Mouse (Mus musculus): ENCODE data around the gene Sema5a. TPM values are rescaled to one million over a fixed set of nuclear protein-coding genes. Genes with fewer than 3 reads are reported as not detected.
A peak's percentile ranks its signal among the peaks of the same experiment; 100 is the strongest.
"Not testable (repeated sequence)": the region's sequence is repeated elsewhere in the genome, so short reads cannot be mapped to it uniquely, and the experiment has no call there.

Sema5a gene
- polyA plus RNA-seq (2014; fragmentation: Nextera tagmentation; extraction: Ambion mirVana): 14.8 and 15.7 TPM in 2 replicates

DNA sequence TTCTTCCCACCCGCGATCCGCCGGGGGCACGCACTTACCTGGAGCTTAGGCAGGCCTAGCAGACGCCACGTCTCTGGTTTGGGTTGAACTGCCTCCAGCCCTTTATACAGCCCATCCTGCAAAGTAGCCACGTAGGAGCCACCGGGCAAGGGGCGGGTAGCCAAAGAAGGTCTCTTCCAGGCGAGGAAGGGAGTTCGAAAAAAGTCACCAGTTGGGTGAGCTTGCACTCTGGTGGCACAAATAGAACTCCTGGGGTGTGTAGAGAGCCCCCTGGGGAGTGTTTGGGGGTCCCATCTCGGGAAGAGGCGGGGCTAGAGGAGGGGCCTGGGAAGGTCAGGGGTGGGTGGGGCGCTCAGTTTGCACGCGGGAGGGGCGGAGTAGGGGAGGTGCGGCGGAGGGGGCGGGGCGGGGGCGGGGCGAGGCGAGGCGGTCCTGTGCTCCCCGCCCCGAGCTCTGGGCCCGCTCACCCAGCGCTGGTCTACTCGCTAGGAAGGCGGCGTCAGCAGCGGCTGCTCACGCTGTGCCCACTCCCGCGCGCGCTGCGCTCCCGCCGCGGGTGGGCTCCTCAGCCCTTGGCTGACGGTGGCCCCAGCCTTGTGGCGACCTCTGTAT, at the start of gene Sema5a:
Gene Sema5a (plus strand): TSS at position 467 of the 612 bp plus-strand sequence.
- under 1% methylated on average over 36 of the region's 45 CpGs for WGBS
- Histone ChIP-seq H3K9ac (replicated peaks; ENCODE audit: low read depth, low read length) (peak within 1 kb of the TSS; percentile 49), H3K27me3 (ENCODE audit: control insufficient read depth, insufficient read depth, low read length) (no peaks in the 10 kb centered on the region), H3K36me3 (ENCODE audit: control insufficient read depth, insufficient read depth, low read length) (no peaks in the 10 kb centered on the region), H3K9me3 (ENCODE audit: control insufficient read depth, low read length) (no peaks in the 10 kb centered on the region), H3K27ac (ENCODE audit: low read depth, low read length) (peak within 1 kb of the TSS; percentile 39; the same call in 1 of the 2 replicates), H3K4me3 (ENCODE audit: low read depth, low read length) (peak within 1 kb of the TSS; percentile 59), H3K4me1 (ENCODE audit: control insufficient read depth, insufficient read depth, low read length) (no peaks in the 10 kb centered on the region), H3K4me2 (ENCODE audit: low read depth, low read length) (peak within 1 kb of the TSS; percentile 100)
- ATAC-seq (ENCODE audit: low read depth): peak; percentile 92

DNA sequence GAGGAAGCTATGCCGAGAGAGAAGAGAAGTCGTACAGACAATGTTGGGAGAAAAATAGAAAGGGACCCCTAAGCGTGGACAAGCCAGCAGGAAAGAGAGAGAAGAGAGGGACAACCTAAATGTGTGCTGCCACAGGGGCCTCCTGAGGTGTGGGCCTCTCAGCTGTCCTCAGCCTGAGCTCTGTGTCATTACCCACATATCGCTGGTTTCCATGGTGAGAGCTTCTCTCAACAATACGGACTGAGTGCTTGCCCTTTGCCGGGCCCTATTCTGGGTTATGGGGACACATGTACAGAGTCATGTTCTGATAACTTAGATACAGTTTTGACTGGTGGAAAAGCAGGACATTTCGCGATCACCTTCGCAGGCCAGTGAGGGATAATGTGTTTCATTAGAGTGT, 46.5 kb upstream of the Sema5a start:
- H3K4me3 ChIP-seq (ENCODE audit: low read depth, low read length): no peak overlapping the region
- no peaks in the 10 kb centered on the region for H3K4me1 ChIP-seq (ENCODE audit: control insufficient read depth, insufficient read depth, low read length)
- 68% methylated on average over 9 of the region's 9 CpGs for WGBS
- no peaks in the 10 kb centered on the region for H3K27me3 ChIP-seq (ENCODE audit: control insufficient read depth, insufficient read depth, low read length)
- no peak for ATAC-seq (ENCODE audit: low read depth)
- H3K36me3 ChIP-seq (ENCODE audit: control insufficient read depth, insufficient read depth, low read length): no peaks in the 10 kb centered on the region
- H3K9me3 ChIP-seq (ENCODE audit: control insufficient read depth, low read length): no peaks in the 10 kb centered on the region
- no peak overlapping the region for H3K4me2 ChIP-seq (ENCODE audit: low read depth, low read length)
- no peak overlapping the region for H3K27ac ChIP-seq (ENCODE audit: low read depth, low read length)
- H3K9ac ChIP-seq (replicated peaks; ENCODE audit: low read depth, low read length): no peak overlapping the region

- H3K27ac ChIP-seq (ENCODE audit: low read depth, low read length): no peak overlapping the region
- H3K9ac ChIP-seq (replicated peaks; ENCODE audit: low read depth, low read length): no peak overlapping the region
- WGBS: 73% methylated on average over 5 of the region's 5 CpGs
- no peak overlapping the region for H3K4me3 ChIP-seq (ENCODE audit: low read depth, low read length)
- ATAC-seq (ENCODE audit: low read depth): no peak
- H3K4me2 ChIP-seq (ENCODE audit: low read depth, low read length): no peak overlapping the region
- no peaks in the 10 kb centered on the region for H3K4me1 ChIP-seq (ENCODE audit: control insufficient read depth, insufficient read depth, low read length)
- no peaks in the 10 kb centered on the region for H3K9me3 ChIP-seq (ENCODE audit: control insufficient read depth, low read length)
- no peaks in the 10 kb centered on the region for H3K27me3 ChIP-seq (ENCODE audit: control insufficient read depth, insufficient read depth, low read length)
- no peaks in the 10 kb centered on the region for H3K36me3 ChIP-seq (ENCODE audit: control insufficient read depth, insufficient read depth, low read length)
Measured at GRCm38 (mm10) chr15:32198561-32198960, 46.0 kb upstream of the Sema5a start.

DNA sequence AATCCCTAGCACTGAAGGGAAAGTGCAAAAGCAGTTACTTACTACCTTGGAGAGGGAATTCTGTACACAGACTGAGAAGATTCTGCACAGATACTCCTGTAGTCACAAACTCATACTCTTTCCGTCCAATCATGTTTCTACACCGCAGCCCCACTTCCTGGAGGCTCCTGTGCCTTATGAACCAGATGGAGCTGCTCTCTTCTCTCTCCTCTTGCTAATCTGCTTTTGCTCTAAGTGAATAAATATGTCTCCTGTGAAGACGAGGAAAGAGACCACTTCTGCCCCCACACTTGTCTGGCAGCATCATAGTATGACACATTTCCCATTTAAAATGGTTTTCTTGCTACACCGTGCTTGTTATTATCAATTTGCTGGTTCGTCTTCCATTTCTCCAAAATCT, 41.4 kb upstream of the Sema5a start:
- no peak overlapping the region for H3K4me2 ChIP-seq (ENCODE audit: low read depth, low read length)
- H3K4me1 ChIP-seq (ENCODE audit: control insufficient read depth, insufficient read depth, low read length): no peaks in the 10 kb centered on the region
- H3K27me3 ChIP-seq (ENCODE audit: control insufficient read depth, insufficient read depth, low read length): no peaks in the 10 kb centered on the region
- H3K36me3 ChIP-seq (ENCODE audit: control insufficient read depth, insufficient read depth, low read length): no peaks in the 10 kb centered on the region
- 88% methylated on average over 5 of the region's 5 CpGs for WGBS
- H3K9ac ChIP-seq (replicated peaks; ENCODE audit: low read depth, low read length): no peak overlapping the region
- no peak overlapping the region for H3K27ac ChIP-seq (ENCODE audit: low read depth, low read length)
- ATAC-seq (ENCODE audit: low read depth): no peak
- no peaks in the 10 kb centered on the region for H3K9me3 ChIP-seq (ENCODE audit: control insufficient read depth, low read length)
- no peak overlapping the region for H3K4me3 ChIP-seq (ENCODE audit: low read depth, low read length)

GRCm38 (mm10) chr15:32204908-32205307, 39.7 kb upstream of the Sema5a start:
- no peak for ATAC-seq (ENCODE audit: low read depth)
- no peaks in the 10 kb centered on the region for H3K4me1 ChIP-seq (ENCODE audit: control insufficient read depth, insufficient read depth, low read length)

DNA sequence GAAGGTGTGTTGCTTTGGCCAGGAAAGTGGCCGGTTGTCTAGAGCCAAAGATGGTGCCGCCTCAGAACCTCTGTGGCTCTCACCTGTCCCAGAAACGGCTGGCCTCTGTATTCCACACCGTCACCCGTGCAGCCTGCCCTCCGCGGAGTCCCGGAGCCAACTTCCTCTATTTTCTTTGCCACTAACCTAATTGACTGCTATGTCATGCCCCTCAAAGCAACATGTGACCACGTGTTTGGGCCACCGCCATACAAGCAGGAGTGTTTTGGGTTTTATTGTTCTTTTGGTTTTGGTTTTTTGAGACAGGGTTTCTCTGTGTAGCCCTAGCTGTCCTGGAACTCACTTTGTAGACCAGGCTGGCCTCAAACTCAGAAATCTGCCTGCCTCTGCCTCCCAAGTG, 29.9 kb upstream of the Sema5a start:
- H3K9me3 ChIP-seq (ENCODE audit: control insufficient read depth, low read length); H3K27ac ChIP-seq (ENCODE audit: low read depth, low read length); H3K9ac ChIP-seq (replicated peaks; ENCODE audit: low read depth, low read length); H3K4me1 ChIP-seq (ENCODE audit: control insufficient read depth, insufficient read depth, low read length); ATAC-seq (ENCODE audit: low read depth); H3K36me3 ChIP-seq (ENCODE audit: control insufficient read depth, insufficient read depth, low read length); H3K27me3 ChIP-seq (ENCODE audit: control insufficient read depth, insufficient read depth, low read length); H3K4me2 ChIP-seq (ENCODE audit: low read depth, low read length); H3K4me3 ChIP-seq (ENCODE audit: low read depth, low read length): not testable (repeated sequence)
- 96% methylated on average over 10 of the region's 10 CpGs for WGBS

More at GRCm38 (mm10) chr15:32204908-32205307, 39.7 kb upstream of the Sema5a start:
- 96% methylated on average over 10 of the region's 10 CpGs for WGBS
- no peaks in the 10 kb centered on the region for H3K27me3 ChIP-seq (ENCODE audit: control insufficient read depth, insufficient read depth, low read length)
- no peak overlapping the region for H3K4me2 ChIP-seq (ENCODE audit: low read depth, low read length)
- H3K4me3 ChIP-seq (ENCODE audit: low read depth, low read length): no peak overlapping the region
- H3K27ac ChIP-seq (ENCODE audit: low read depth, low read length): no peak overlapping the region
- H3K36me3 ChIP-seq (ENCODE audit: control insufficient read depth, insufficient read depth, low read length): no peaks in the 10 kb centered on the region
- no peaks in the 10 kb centered on the region for H3K9me3 ChIP-seq (ENCODE audit: control insufficient read depth, low read length)
- H3K9ac ChIP-seq (replicated peaks; ENCODE audit: low read depth, low read length): no peak overlapping the region

DNA sequence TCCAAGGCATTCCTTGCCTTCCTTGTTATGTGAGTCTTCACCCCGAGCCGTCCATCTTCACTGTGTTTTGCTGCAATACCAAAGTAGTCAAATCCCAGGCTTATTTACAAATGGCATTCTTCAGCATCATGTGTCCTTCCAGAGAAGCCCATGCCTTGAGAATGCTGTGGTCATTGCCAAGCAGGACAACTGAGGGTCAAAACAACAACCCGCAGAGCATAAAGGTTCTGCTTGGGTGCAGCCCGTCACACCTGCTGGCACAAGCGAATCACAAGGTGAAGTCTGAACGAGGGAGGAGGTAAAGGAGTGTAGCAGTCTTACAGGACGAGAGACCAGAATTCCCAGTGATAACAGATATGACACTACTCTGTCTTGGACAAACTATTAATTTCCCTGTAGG, 21.6 kb upstream of the Sema5a start:
- no peak for ATAC-seq (ENCODE audit: low read depth)
- H3K9me3 ChIP-seq (ENCODE audit: control insufficient read depth, low read length): no peaks in the 10 kb centered on the region
- no peak overlapping the region for H3K27ac ChIP-seq (ENCODE audit: low read depth, low read length)
- H3K4me1 ChIP-seq (ENCODE audit: control insufficient read depth, insufficient read depth, low read length): no peaks in the 10 kb centered on the region
- no peaks in the 10 kb centered on the region for H3K27me3 ChIP-seq (ENCODE audit: control insufficient read depth, insufficient read depth, low read length)
- H3K36me3 ChIP-seq (ENCODE audit: control insufficient read depth, insufficient read depth, low read length): no peaks in the 10 kb centered on the region
- H3K9ac ChIP-seq (replicated peaks; ENCODE audit: low read depth, low read length): no peak overlapping the region
- H3K4me2 ChIP-seq (ENCODE audit: low read depth, low read length): no peak overlapping the region
- no peak overlapping the region for H3K4me3 ChIP-seq (ENCODE audit: low read depth, low read length)
- WGBS: 92% methylated on average over 7 of the region's 7 CpGs

- Histone ChIP-seq H3K36me3 (ENCODE audit: control insufficient read depth, insufficient read depth, low read length) (no peaks in the 10 kb centered on the region), H3K4me3 (ENCODE audit: low read depth, low read length) (no peak overlapping the region), H3K9me3 (ENCODE audit: control insufficient read depth, low read length) (no peaks in the 10 kb centered on the region), H3K27me3 (ENCODE audit: control insufficient read depth, insufficient read depth, low read length) (no peaks in the 10 kb centered on the region), H3K4me2 (ENCODE audit: low read depth, low read length) (no peak overlapping the region), H3K27ac (ENCODE audit: low read depth, low read length) (no peak overlapping the region), H3K4me1 (ENCODE audit: control insufficient read depth, insufficient read depth, low read length) (no peaks in the 10 kb centered on the region), H3K9ac (replicated peaks; ENCODE audit: low read depth, low read length) (no peak overlapping the region)
- WGBS: 87% methylated on average over 3 of the region's 3 CpGs
- ATAC-seq (ENCODE audit: low read depth): no peak
Measured at GRCm38 (mm10) chr15:32225394-32225793, 19.2 kb upstream of the Sema5a start.

DNA sequence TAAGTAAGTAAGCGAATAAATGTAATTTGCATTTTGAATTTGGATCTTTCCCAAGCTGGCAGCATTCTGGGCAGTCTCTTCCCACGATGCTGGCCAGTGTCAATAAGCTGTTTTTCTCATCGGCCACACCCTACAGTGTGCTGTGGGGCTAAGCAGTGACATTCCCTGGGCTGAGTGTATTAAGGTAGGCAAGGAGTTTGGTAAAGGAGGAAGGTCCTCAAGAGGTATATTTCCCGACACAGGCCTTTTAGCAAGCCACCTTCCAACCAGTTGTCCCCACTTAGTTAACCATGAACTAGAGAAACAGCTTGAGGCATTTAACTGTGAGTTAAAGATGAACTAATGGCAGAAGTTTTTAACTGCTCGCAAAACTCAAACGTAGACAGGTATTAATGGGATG, 18.2 kb upstream of the Sema5a start:
- Histone ChIP-seq H3K9ac (replicated peaks; ENCODE audit: low read depth, low read length) (no peak overlapping the region), H3K36me3 (ENCODE audit: control insufficient read depth, insufficient read depth, low read length) (no peaks in the 10 kb centered on the region), H3K27ac (ENCODE audit: low read depth, low read length) (no peak overlapping the region), H3K4me1 (ENCODE audit: control insufficient read depth, insufficient read depth, low read length) (no peaks in the 10 kb centered on the region), H3K27me3 (ENCODE audit: control insufficient read depth, insufficient read depth, low read length) (no peaks in the 10 kb centered on the region), H3K4me3 (ENCODE audit: low read depth, low read length) (no peak overlapping the region), H3K9me3 (ENCODE audit: control insufficient read depth, low read length) (no peaks in the 10 kb centered on the region), H3K4me2 (ENCODE audit: low read depth, low read length) (no peak overlapping the region)
- no peak for ATAC-seq (ENCODE audit: low read depth)
- WGBS: 88% methylated on average over 6 of the region's 6 CpGs

Data from neural tube, embryonic 14.5 days (tissue).